Mouse (Mus musculus) adrenal gland, postnatal 36 days (tissue): ENCODE data around the gene Ptprs. TPM values are rescaled to one million over a fixed set of nuclear protein-coding genes. Genes with fewer than 3 reads are reported as not detected.

Experiments used
- DNase-seq, 2 experiments: peaks; one replicate each; pipeline ENCODE4 v3.0.0; 2021; ENCODE audit warnings: mixed read lengths in 1 of 2
- total RNA-seq, 2 experiments: library from RNA; stranded (reverse); gene quantifications; 2 replicates each; pipeline ENCODE4 v1.2.3; 2021

The Ptprs gene
- total RNA-seq, 2 experiments from 2014 or later, result 157 to 172 TPM

DNA sequence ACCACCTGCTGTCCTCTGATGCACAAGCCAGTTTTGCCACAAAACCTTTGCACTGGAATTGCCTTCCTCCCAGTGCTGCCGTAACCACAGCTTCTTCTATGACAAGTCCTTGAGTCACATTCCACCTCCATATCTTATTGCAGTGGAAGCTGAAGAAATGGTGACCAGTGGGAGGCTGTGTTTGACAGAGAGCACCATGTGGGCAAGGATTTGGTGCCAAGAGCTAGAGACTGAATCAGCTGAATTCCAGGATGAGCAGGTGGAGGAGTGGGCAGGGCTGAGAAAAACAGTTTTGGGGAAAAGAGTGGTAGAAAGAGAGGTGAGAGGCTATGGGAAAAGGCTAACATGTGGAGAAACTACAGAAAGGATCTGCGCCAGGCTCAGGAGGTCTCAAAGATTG, 17.6 kb upstream of the Ptprs start:
- no peak for DNase-seq

- no peak for DNase-seq
Observed at GRCm38 (mm10) chr17:56490438-56491152, 14.3 kb upstream of the Ptprs start.

- no peak for DNase-seq
Observed at GRCm38 (mm10) chr17:56488028-56488427, 11.7 kb upstream of the Ptprs start.

DNA sequence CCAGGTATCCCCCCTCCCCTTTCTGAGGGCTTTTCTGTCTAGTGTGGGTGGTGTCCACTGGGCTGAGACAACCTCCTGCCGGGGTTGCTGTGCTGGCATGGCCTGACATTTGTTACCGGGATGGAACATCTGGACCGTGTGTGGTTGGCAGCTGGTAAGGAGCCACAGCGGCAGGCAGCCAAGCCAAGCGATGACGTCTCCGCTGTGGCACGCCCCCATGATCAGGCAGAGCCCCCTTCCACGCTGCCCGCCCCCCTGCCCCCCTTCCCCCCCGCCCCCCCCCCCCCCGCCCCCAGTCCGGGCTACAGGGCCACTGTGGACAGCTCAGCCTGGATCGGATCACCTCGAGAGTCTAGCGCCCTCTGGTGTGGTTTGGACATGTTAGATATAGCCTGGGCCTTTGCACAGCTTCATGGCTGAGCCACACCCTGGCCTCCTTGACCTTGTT, 11.2 kb upstream of the Ptprs start:
- peak; percentile 71 to 75 for DNase-seq

DNA sequence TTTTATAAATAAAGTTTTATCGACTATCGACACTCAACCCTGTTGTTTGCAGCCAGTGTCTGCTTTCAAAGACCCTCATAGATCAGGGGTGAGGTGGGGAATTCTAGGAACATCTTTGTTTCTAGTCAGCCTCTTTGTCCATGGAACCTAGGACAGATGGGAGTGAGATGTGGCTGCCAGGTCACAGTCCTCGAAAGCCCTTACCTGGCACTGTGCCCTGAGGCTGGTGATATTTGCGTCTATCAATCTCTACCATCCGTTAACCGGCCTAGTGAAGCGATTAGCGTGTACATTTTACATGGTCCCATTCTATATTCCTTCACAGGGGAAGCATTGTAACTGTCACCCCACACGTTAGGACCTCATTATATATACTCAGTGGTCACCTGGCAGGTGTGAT, 9.6 kb upstream of the Ptprs start:
- DNase-seq, result no peak

DNA sequence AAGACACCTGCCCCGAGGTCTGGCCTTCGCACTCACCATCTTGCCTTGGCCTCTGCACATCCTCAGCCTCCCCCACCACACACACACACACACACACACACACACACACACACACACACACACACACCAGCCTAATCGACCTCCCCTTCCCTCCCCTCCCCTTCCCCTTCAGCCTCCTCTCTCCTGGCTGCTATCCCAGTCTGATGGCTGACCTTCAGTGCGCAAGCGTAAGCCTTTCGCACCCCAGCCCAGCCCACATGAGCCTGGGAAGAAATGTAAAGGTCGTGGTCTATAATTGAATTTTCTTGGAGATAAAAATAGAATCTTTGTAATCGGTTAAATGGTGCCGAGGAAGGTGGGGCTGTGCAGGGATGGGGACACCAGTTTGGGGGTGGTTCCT, 8.8 kb upstream of the Ptprs start:
- DNase-seq, result peak; percentile 49 to 54

- no peak for DNase-seq
Observed at GRCm38 (mm10) chr17:56482671-56483070, 6.4 kb upstream of the Ptprs start.

DNA sequence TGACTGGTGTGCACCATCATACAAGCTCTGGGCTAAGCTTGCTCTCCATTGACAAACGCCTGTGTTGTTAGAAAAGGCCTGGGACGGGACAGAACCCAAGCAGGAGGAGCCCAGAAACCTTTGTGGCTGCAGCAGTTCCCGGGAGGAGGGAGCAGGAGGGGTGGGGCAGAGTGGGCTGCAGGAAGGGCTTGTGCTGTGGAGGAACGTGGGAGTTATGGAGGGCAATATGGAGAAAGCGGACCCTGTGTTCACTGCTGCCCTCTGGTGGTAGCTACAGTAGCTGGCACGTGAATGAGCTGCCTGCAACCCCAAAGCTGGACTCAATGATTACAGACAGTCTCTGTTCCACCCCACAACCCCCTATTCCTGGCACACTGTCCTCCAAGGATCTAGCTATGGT, 3.1 kb upstream of the Ptprs start:
- peak; percentile 77 to 85 for DNase-seq

- peak; percentile 80 to 86 for DNase-seq
Observed at GRCm38 (mm10) chr17:56478191-56478611, 1.9 kb upstream of the Ptprs start.

GRCm38 (mm10) chr17:56477191-56477818, 1.0 kb upstream of the Ptprs start:
- no peak for DNase-seq

GRCm38 (mm10) chr17:56475584-56476401, 490 bp downstream of the Ptprs start:
- DNase-seq, result peak; percentile 69 to 73

DNA sequence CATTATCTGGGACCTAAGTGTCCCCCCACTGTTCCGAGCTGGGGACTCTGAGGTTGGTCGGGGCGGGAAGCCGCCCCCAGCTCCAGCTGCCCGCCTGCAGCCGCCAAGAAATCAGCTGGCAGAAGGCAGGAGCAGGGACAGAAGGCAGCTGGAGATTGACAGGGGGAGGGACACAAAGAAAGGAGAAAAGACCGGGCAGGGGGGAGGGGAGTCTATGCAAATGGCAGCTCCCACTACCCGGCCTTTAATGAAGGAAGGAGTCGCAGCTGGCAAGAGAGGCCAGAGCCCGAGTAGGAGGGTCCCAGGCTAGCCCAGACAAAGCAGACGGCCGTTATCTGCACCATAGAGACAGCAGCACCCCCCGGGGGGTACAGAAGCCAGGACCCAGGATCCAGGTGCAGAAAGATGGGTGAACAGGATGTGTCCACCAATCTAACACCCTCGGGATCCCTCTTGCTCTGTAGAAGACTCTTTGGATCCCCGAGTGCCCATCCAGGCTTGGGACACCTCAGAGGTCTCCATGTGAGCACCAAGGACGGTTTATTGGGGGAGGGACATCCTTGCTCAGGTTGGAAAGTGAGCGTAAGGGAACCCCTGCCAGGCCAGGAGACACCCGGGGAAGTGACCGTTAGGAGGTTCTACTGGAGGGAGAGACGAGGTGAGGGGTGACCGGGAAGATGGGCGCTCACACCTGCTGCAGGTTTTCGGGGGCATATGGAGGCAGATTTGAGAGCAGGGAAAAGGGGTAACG, 1.3 kb downstream of the Ptprs start:
- DNase-seq, result peak in 1 of 2 experiments; percentile 56

DNA sequence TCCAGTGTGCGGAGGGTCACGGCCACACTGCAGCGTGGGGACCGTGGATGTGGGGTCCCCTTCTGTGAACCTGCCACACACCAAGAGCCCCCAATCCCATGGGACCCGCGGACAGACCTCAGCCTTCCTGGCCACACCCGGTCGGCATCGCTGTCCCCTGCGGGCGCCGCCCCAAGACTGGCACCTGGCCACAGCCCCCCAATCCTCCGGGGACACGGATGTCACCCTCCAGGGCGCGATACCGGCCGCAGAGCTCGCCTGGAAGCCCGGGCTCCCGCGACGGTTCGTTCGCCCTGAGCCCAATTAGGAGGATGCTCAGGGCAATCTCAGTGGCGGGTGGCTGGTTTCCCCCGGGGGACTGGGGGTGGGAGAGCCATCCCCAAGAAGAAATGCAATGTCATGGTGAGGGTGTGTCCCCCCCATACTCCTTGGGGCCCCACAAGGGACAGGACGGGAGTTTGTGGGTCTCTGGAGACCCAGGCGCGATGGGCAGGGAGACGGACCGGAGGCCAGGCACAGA, 1.9 kb downstream of the Ptprs start:
- DNase-seq, result no peak

GRCm38 (mm10) chr17:56473611-56473905, 2.7 kb downstream of the Ptprs start:
- no peak for DNase-seq

DNA sequence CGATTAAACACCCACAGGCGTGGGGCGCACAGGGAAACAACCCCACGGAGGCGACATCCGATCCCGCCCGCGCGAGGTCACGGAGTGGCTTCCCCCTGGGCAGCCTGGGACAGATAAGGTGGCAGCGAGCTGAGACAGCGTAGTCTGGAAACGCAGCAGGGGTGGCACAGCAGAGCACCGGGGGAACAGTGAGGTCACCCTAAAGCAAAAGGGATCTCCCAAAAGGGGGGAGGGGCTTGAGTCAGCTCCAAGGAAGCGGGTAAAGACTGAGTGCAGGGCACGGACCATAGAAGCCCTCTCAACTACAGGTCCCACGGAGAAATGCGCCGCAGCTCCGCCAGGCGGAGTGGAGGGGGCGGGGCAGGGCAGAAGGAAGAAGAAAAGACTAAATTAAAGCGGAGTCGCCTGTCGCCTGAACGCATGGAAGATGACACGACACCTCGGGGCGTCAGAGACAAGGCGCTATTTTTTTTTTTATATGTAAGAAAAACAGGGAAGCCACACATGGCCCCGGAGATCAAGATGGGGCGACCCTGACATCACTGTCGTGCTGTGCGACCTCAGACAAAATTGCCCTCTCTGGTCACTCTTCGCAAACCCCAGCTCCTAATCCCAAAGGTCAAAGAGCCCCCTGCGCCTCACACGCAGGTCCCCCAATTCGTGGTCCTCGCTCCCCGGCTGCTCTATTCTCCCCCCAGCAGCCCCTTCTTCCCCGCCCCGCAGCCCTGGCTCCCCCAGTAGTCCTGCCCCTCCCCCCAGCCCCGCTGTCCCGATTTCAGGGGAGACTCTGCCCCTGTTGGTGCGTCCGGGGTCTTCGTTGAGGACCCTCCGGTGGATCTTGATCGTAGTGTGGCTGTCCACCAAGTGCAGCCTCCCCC, 3.3 kb downstream of the Ptprs start:
- DNase-seq, result peak; percentile 78 to 87

- DNase-seq, result peak; percentile 59 to 72
Observed at GRCm38 (mm10) chr17:56472121-56472520, 4.2 kb downstream of the Ptprs start.

- DNase-seq, result peak; percentile 66 to 75
Observed at GRCm38 (mm10) chr17:56471136-56471535, 5.1 kb downstream of the Ptprs start.

- DNase-seq, result no peak
Observed at GRCm38 (mm10) chr17:56470571-56470970, 5.7 kb downstream of the Ptprs start.

GRCm38 (mm10) chr17:56470001-56470436, 6.3 kb downstream of the Ptprs start:
- peak in 1 of 2 experiments; percentile 62 for DNase-seq

- DNase-seq, result no peak
Observed at GRCm38 (mm10) chr17:56469275-56469674, 7.0 kb downstream of the Ptprs start.

DNA sequence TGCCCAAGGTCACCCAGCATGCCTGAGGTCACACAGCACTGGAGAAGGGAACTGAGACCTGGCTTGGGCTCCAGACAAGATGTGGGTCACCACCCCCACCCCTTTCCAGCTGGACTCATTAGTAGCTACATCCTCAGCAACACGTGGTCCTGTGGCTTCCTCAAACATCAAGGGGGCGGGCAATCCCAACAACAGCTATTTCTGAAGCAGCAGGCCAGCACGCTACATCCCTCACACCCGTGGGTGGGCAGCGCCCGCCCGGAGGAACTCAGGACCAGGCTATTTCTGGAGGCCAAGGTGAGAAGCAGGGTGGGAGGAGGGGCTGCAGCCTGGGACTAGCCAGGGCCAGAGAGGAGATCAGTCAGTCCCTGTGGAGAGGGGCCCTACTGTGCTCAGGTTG, 7.4 kb downstream of the Ptprs start:
- no peak for DNase-seq
